Mouse (Mus musculus) G1E (cell line): ENCODE data around the gene Gsdma. TPM values are rescaled to one million over a fixed set of nuclear protein-coding genes. Genes with fewer than 3 reads are reported as not detected.
A peak's percentile ranks its signal among the peaks of the same experiment; 100 is the strongest.
"Not testable (repeated sequence)": the region's sequence is repeated elsewhere in the genome, so short reads cannot be mapped to it uniquely, and the experiment has no call there.

ENCODE experiments used
- ATAC-seq: 2 replicates; pipeline ENCODE4 v1.8.0; 2016; ENCODE audit warnings: mild to moderate bottlenecking; ENCODE audit not compliant: insufficient number of reproducible peaks, poor library complexity, low FRiP score, severe bottlenecking; ENCODE audit errors: extremely low read depth
- DNase-seq: peaks from one replicate; pipeline ENCODE4 v3.0.0; 2012; ENCODE audit warnings: low spot score
- H3K27me3 ChIP-seq: 2 replicates; pipeline ENCODE4 v1.6.1; 2012; ENCODE audit warnings: mild to moderate bottlenecking, low read length, inconsistent platforms; ENCODE audit not compliant: insufficient read depth
- H3K36me3 ChIP-seq: replicated peaks from 2 replicates; pipeline ENCODE3; 2012; ENCODE audit warnings: mild to moderate bottlenecking, inconsistent platforms
- H3K4me1 ChIP-seq: 2 replicates; pipeline ENCODE4 v1.6.1; 2012; ENCODE audit warnings: low read depth, low read length, inconsistent platforms, mixed read lengths; ENCODE audit not compliant: insufficient read depth
- H3K4me3 ChIP-seq: 2 replicates; pipeline ENCODE4 v1.5.1; 2012; ENCODE audit warnings: low read depth, mild to moderate bottlenecking, inconsistent platforms, low read length, moderate library complexity, mixed read lengths
- H3K9me3 ChIP-seq: replicated peaks from 2 replicates; pipeline ENCODE4 v1.6.1; 2012; ENCODE audit warnings: inconsistent platforms
- CTCF ChIP-seq: IDR thresholded peaks from 2 replicates; pipeline ENCODE4 v1.5.1; 2012; ENCODE audit warnings: low read depth, low read length, inconsistent platforms, mixed read lengths
- GATA1 ChIP-seq: IDR thresholded peaks from 2 replicates; pipeline ENCODE4 v1.6.1; 2012; ENCODE audit warnings: borderline replicate concordance, low read length, inconsistent platforms, mixed read lengths
- GATA2 ChIP-seq: IDR thresholded peaks from 2 replicates; pipeline ENCODE4 v1.6.1; 2012; ENCODE audit warnings: low read depth, low read length, inconsistent platforms, borderline replicate concordance
- POLR2AphosphoS5 ChIP-seq: IDR thresholded peaks from 2 replicates; pipeline ENCODE4 v1.6.1; 2012; ENCODE audit warnings: low read depth, low read length, inconsistent platforms; ENCODE audit not compliant: insufficient replicate concordance
- TAL1 ChIP-seq: conservative IDR thresholded peaks from 2 replicates; pipeline ENCODE4 v1.6.1; 2012; ENCODE audit warnings: low read depth, low read length, inconsistent platforms, mixed read lengths
- polyA plus RNA-seq: library from polyadenylated mRNA; stranded (reverse); fragments of >175 nt; gene quantifications from 2 replicates; pipeline ENCODE4 v1.2.3, GENCODE M21; 2012
- total RNA-seq, 2 experiments: library from RNA; stranded (forward) in 1 of 2; stranded (reverse) in 1 of 2; fragments of 200-1000 nt in 1 of 2; fragments of >200 nt in 1 of 2; fragmentation: Nextera tagmentation in 1 of 2; gene quantifications; 2 replicates each; pipeline ENCODE4 v1.2.3; 2014 to 2017

Gene Gsdma
- total and polyA plus RNA-seq, 3 experiments: 0.03 TPM; not detected in 2

DNA sequence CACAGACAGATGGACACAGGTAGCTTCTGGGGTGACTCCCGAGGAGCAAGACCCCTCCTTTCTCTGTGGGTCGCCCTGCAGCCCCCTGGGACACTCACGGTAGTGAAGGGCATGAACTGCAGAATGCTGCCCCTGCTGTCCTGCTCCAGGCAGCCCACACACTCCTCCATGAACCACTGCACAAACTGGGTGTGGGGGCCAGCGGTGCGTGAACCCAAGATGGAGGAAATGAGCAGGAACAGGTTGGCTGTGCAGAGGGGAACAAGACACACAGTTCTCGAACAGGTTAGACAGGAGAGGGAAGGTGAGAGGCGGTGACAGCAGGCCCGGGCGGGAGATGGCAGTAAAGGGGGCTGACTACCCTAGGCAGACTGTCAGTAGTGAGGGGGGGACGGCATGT, 40.9 kb downstream of the Gsdma start:
- ATAC-seq: no peak
- H3K4me1 ChIP-seq: peaks cover 26% of the 10 kb centered on the region
- peaks cover 67% of the 10 kb centered on the region for H3K36me3 ChIP-seq
- no peak for DNase-seq
- H3K27me3 ChIP-seq: peaks cover 25% of the 10 kb centered on the region
- TF ChIP-seq GATA2 (no peak), TAL1 (no peak), CTCF (no peak), POLR2AphosphoS5 (no peak), GATA1 (no peak)
- H3K4me3 ChIP-seq: no peak overlapping the region
- H3K9me3 ChIP-seq: no peaks in the 10 kb centered on the region

DNA sequence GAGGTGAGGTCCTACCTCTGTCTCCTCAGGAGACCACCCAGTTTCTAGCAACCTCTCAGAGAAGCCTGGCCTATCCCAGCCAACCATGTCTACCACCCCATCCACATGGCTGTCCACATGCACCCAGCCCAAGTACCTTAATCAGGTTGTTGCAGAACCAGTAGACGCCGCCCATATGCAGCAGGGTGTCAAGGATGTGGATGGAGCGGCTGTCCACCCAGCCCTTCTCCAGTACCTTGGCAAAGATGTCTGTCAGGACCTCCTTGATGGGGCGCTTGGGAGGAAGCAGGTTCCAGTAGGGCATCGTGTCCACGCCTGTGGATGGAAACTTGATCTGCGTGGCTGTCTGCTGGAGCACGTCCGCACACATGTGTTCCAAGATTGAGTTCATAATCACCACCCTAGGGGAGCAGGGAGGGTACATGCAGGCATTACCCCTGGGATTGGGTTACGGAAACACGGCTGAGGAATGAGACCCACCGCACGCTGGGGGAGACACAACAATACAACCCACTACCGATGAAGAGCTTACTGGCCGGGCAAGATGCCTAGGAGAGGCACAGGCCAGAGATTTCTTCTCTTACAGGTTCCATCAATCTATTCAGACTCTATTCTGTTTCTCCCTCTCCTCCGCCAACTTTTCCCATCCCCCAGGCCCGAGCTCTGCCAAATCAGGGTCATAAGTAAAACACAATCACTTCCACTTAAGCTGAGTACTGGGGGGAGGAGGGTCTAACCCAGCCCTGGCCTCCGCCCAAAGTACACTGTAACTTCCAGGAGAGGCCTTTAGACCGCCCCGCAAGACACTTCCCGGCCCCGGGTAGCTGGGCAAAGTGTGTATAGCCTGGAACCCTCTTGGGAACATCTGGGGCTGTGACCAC, 43.5 kb downstream of the Gsdma start:
- Histone ChIP-seq H3K36me3 (peaks cover 91% of the 10 kb centered on the region), H3K27me3 (peaks cover under 1% of the 10 kb centered on the region; the same call in 1 of the 2 replicates), H3K9me3 (no peaks in the 10 kb centered on the region), H3K4me1 (peaks cover 26% of the 10 kb centered on the region), H3K4me3 (no peak overlapping the region)
- DNase-seq (no peak), ATAC-seq (no peak)
- TF ChIP-seq CTCF (no peak), TAL1 (no peak), POLR2AphosphoS5 (no peak), GATA1 (no peak), GATA2 (no peak)

DNA sequence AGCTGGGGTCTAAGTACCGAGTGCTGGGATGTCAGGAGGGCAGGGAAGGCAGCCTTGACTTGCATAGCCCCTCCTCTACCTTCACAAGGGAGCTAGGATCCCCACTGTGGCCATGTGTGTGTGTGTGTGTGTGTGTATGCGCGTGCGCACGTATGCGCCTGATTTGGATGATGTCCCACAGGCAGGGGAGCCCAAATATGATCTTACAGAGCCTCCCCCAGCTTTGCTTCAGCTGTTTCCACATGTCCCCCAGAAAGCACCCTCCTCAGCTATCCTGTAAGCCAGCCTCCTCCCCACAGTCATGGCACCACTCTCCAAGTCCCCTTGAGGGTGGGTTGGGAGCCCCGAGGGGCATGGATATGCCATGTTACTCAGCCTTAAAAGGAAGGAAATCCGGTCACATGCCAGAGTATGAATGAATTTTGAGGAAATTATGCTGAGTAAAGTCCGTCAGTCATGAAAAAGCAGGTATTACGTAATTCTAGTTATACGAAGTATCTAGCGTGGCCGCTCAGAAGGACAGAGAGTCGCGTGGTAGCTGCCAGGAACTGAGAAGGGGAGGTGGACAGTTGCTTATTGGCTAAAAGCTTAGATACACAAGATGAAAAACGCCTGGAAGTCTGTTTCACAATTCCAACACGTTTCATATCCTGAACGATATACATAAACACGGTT, 44.3 kb downstream of the Gsdma start:
- Histone ChIP-seq H3K36me3 (peaks cover 97% of the 10 kb centered on the region), H3K4me3 (no peak overlapping the region)
- no peak for ATAC-seq

DNA sequence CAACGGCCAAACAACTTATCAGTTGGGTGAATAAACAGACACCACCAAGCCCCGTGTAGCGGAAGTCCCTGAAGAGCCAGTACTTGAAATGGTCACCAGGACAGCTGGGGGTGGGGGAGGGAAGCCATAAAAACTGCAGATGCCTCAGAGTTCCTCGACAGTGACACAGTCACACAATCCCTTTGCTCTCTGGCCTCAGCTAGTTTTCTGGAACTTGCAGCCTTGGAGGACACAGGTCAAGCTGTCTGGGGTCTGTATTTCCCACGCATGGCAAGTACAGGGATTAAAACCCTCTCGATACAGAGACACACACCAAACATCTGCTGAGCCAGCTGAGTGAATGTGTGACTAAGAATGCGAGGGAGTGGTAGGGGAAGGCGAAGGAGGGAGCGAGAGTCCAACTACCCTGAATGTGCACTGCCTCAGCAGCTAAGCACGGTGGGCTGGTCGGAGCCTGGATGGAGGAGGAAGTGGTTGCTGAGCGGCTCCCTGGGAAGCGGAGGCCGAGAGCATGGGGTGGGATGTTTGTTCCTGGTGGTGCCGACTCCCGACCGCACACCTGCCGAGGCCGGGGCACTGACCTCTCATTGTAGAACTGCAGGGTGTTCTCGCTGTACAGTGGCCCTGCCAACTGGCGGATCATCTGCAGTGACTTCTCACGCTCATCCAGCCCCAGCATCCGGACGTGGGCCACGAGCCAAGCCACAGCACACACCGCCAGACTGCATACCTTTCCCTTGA, 45.0 kb downstream of the Gsdma start:
- Histone ChIP-seq H3K4me3 (no peak overlapping the region), H3K9me3 (no peaks in the 10 kb centered on the region), H3K27me3 (no peaks in the 10 kb centered on the region), H3K36me3 (peaks cover 97% of the 10 kb centered on the region), H3K4me1 (peaks cover 22% of the 10 kb centered on the region)
- TF ChIP-seq GATA2 (no peak), GATA1 (no peak), CTCF (no peak), POLR2AphosphoS5 (no peak), TAL1 (no peak)
- ATAC-seq (no peak), DNase-seq (no peak)

More for the DNA sequence above, 44.3 kb downstream of the Gsdma start:
- Histone ChIP-seq H3K4me1 (peaks cover 25% of the 10 kb centered on the region), H3K27me3 (no peaks in the 10 kb centered on the region), H3K9me3 (no peaks in the 10 kb centered on the region)
- TF ChIP-seq GATA1 (no peak), GATA2 (no peak), TAL1 (no peak), POLR2AphosphoS5 (no peak), CTCF (no peak)
- DNase-seq: no peak

DNA sequence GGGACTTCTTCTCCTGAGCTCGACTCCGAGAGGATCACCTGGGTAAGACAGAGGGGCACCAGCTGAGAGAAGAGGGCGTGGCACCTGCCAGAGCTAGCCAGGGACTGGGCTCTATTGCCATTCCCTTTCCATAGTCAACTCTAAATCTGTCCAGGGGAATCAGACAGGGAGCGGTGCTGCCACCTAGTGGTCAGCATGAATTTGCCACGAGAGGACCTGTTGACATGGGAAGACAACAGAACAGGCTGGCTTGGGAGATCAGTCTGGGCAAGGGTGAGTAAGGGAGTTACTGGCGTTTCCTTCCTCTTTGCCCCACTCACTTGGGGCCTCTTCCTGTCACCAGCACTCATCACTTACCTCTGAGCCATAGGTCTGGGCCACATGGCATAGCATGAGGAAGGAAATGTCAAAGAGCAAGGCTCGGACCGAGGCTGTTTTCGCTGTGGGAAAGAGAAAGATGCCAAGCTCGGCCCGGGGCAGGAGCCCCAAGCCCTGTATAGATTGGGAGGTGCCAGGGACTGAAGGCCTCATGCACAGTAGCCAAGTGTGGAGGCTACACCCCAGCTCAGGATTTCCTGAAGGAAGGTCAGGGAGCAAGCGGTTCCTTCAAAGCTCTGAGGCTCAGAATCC, 46.4 kb downstream of the Gsdma start:
- no peaks in the 10 kb centered on the region for H3K27me3 ChIP-seq
- H3K9me3 ChIP-seq: no peaks in the 10 kb centered on the region
- TF ChIP-seq TAL1 (no peak), CTCF (peak; percentile 95)
- ATAC-seq (peak; percentile 28; the same call in 1 of the 2 replicates), DNase-seq (peak; percentile 76)
- H3K36me3 ChIP-seq: peaks cover 97% of the 10 kb centered on the region
- H3K4me1 ChIP-seq: peaks cover 21% of the 10 kb centered on the region
- H3K4me3 ChIP-seq: no peak overlapping the region

DNA sequence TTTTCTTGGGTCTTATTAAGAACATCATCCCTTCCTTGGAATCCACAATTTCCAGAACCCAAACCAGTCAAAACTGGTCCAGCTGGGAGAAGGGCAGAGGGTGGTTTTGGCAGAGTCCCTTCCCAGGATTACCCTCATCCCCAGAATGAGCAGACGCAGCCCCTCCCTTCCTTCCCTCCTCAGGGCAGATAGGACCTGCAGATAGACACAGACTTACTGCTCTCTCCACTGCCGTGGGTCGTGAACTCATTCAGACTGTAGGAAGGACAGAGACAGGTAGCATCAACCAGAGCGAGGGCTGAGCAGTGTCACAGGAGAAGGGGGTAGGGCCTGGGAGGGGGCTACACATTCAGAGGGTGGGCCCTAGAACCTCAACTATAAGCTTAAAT, 46.9 kb downstream of the Gsdma start:
- no peak for ATAC-seq
- Histone ChIP-seq H3K4me3 (no peak overlapping the region), H3K4me1 (peaks cover 22% of the 10 kb centered on the region), H3K36me3 (peaks cover 97% of the 10 kb centered on the region), H3K9me3 (no peaks in the 10 kb centered on the region), H3K27me3 (no peaks in the 10 kb centered on the region)
- TF ChIP-seq GATA2 (no peak), TAL1 (no peak), POLR2AphosphoS5 (no peak), GATA1 (no peak), CTCF (no peak)
- no peak for DNase-seq

DNA sequence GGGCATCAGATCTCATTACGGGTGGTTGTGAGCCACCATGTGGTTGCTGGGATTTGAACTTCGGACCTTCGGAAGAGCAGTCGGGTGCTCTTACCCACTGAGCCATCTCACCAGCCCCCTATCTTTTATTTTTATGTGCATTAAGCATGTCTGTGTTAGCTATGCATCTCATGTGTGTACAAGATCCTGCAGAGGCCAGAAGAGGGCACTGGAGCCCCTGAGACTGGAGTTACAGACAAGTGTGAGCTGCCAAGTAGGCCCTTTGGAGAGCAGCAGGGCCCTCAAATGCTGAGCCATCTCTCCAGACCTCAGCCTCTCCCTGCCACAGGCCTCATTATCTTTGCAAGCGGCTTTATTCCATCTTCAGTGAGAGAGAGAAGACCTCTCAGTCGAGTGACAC, 47.9 kb downstream of the Gsdma start:
- H3K9me3 ChIP-seq, DNase-seq, H3K4me3 ChIP-seq, H3K27me3 ChIP-seq, ATAC-seq: not testable (repeated sequence)
- Histone ChIP-seq H3K36me3 (peaks cover 97% of the 10 kb centered on the region), H3K4me1 (peaks cover 27% of the 10 kb centered on the region)
